Mouse (Mus musculus) ES-E14 (cell line): ENCODE results near the gene Smarca2. TPM values are rescaled to one million over a fixed set of nuclear protein-coding genes. Genes with fewer than 3 reads are reported as not detected.

Experiments
- DNase-seq: peaks from one replicate; pipeline ENCODE4 v3.0.0-alpha.2; 2013; ENCODE audit warnings: low read depth, low spot score
- H3K27ac ChIP-seq: 2 replicates; pipeline ENCODE4 v1.5.1; 2012; ENCODE audit warnings: low read depth, mild to moderate bottlenecking, low read length, moderate library complexity, mixed read lengths; ENCODE audit not compliant: poor library complexity, insufficient read depth, severe bottlenecking
- H3K36me3 ChIP-seq: 2 replicates; pipeline ENCODE4 v1.6.1; 2012; ENCODE audit warnings: mild to moderate bottlenecking, low read length, moderate library complexity, mixed read lengths; ENCODE audit not compliant: control insufficient read depth, poor library complexity, insufficient read depth, severe bottlenecking
- H3K4me1 ChIP-seq, 2 experiments: fragments of 150-350 bp in 1 of 2; sonication (generic) in 1 of 2; 2 replicates each; pipeline ENCODE4 v1.6.1; 2012; ENCODE audit warnings: low read length in 2 of 2, mild to moderate bottlenecking in 1 of 2, mixed read lengths in 1 of 2; ENCODE audit not compliant: control insufficient read depth in 2 of 2, insufficient read depth in 2 of 2, poor library complexity in 1 of 2
- H3K4me3 ChIP-seq, 2 experiments: fragments of 150-350 bp in 1 of 2; sonication (generic) in 1 of 2; 2 replicates each; pipeline ENCODE4 v1.5.1; 2012; ENCODE audit warnings: low read length in 2 of 2, low read depth in 1 of 2, mild to moderate bottlenecking in 1 of 2, mixed read lengths in 1 of 2; ENCODE audit not compliant: insufficient read depth in 1 of 2, poor library complexity in 1 of 2, severe bottlenecking in 1 of 2
- H3K9ac ChIP-seq: 2 replicates; pipeline ENCODE4 v1.6.1; 2012; ENCODE audit warnings: low read depth, mild to moderate bottlenecking, low read length, mixed read lengths; ENCODE audit not compliant: poor library complexity, insufficient read depth, severe bottlenecking
- H3K9me3 ChIP-seq: fragments of 150-350 bp; sonication (generic); 2 replicates; pipeline ENCODE4 v1.6.1; 2012; ENCODE audit warnings: low read depth, mild to moderate bottlenecking, low read length; ENCODE audit not compliant: control insufficient read depth, insufficient read depth
- CHD2 ChIP-seq: IDR thresholded peaks from 2 replicates; pipeline ENCODE4 v1.6.1; 2014; ENCODE audit warnings: mild to moderate bottlenecking, low read depth, low read length, inconsistent platforms
- HCFC1 ChIP-seq: IDR thresholded peaks from 2 replicates; pipeline ENCODE4 v1.6.1; 2012; ENCODE audit warnings: low read length, inconsistent platforms, borderline replicate concordance; ENCODE audit not compliant: insufficient read depth
- MAFK ChIP-seq: IDR thresholded peaks from 2 replicates; pipeline ENCODE4 v1.6.1; 2014; ENCODE audit warnings: mild to moderate bottlenecking, low read depth, low read length, inconsistent platforms; ENCODE audit not compliant: insufficient read depth
- ZC3H11A ChIP-seq: IDR thresholded peaks from 2 replicates; pipeline ENCODE4 v1.6.1; 2012; ENCODE audit warnings: low read depth, mild to moderate bottlenecking, inconsistent platforms, low read length, borderline replicate concordance
- ZNF384 ChIP-seq: IDR thresholded peaks from 2 replicates; pipeline ENCODE4 v1.6.1; 2012; ENCODE audit warnings: low read depth, low read length, inconsistent platforms
- in situ Hi-C, 2 experiments: fragments of 600-800 bp; cut with MboI; formaldehyde crosslinking; loops; one replicate each; pipeline ENCODE4 v1.15.1; 2025; ENCODE audit warnings: low sequenced_read_pairs in 2 of 2, inconsistent platforms in 1 of 2; ENCODE audit not compliant: unreplicated experiment in 2 of 2
- total RNA-seq: library from RNA; depleted of rRNA; stranded (reverse); fragments of 300-350 nt; gene quantifications from 2 replicates; pipeline ENCODE4 v1.2.3, GENCODE M21; 2012

Gene Smarca2
- total RNA-seq, 1 experiment = 3.7 TPM

- peak; percentile 9 for DNase-seq
- H3K4me1 ChIP-seq = no peaks in the 10 kb centered on the region
- no peak for TF ChIP-seq HCFC1
- TF ChIP-seq CHD2 = no peak
- TF ChIP-seq ZNF384 = no peak
- TF ChIP-seq ZC3H11A = no peak
- TF ChIP-seq MAFK = no peak
- H3K4me3 ChIP-seq = no peak overlapping the region
- H3K9ac ChIP-seq = no peak overlapping the region
- H3K9me3 ChIP-seq = no peaks in the 10 kb centered on the region
- in situ Hi-C loops = no loop called here
- no peaks in the 10 kb centered on the region for H3K36me3 ChIP-seq
- no peak overlapping the region for H3K27ac ChIP-seq
Measured at GRCm38 (mm10) chr19:26682731-26683130, 77.9 kb downstream of the Smarca2 start.

- in situ Hi-C loops = no loop called here
- Histone ChIP-seq H3K4me1 (no peaks in the 10 kb centered on the region), H3K36me3 (no peaks in the 10 kb centered on the region), H3K4me3 (no peak overlapping the region), H3K27ac (no peak overlapping the region), H3K9ac (no peak overlapping the region), H3K9me3 (no peaks in the 10 kb centered on the region)
- no peak for DNase-seq
- TF ChIP-seq CHD2 = no peak
- no peak for TF ChIP-seq ZNF384
- no peak for TF ChIP-seq HCFC1
- no peak for TF ChIP-seq ZC3H11A
- TF ChIP-seq MAFK = no peak
Measured at GRCm38 (mm10) chr19:26683731-26684130, 78.9 kb downstream of the Smarca2 start.

- Histone ChIP-seq H3K36me3 (no peaks in the 10 kb centered on the region), H3K4me3 (no peak overlapping the region), H3K4me1 (no peaks in the 10 kb centered on the region), H3K27ac (no peak overlapping the region), H3K9ac (no peak overlapping the region), H3K9me3 (no peaks in the 10 kb centered on the region)
- in situ Hi-C loops = no loop called here
- DNase-seq = no peak
- TF ChIP-seq CHD2 = no peak
- no peak for TF ChIP-seq MAFK
- TF ChIP-seq ZNF384 = no peak
- TF ChIP-seq ZC3H11A = no peak
- no peak for TF ChIP-seq HCFC1
Measured at GRCm38 (mm10) chr19:26690516-26690915, 85.7 kb downstream of the Smarca2 start.

DNA sequence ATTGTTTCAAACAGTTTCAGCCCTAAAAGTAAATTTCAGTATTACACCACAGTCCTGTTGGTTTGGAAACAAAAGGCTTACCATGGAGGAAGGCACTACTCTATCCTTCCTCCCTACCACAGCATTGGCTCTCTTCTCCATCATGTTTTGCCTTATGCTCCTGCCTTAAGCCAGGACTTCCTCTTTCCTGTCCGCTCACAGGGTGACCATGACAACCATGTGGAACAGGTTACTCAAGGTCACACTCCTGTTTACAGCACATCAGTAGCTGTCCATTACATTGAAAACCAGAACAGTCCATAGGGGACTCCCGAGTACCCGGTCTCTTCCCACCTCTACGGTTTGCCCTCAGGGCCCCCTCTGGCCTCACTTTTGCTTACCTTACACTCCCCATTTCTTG lies 92.3 kb downstream of the Smarca2 start:
- in situ Hi-C loops = no loop called here
- no peak for DNase-seq
- no peak overlapping the region for H3K4me3 ChIP-seq
- no peak overlapping the region for H3K9ac ChIP-seq
- no peak overlapping the region for H3K27ac ChIP-seq
- no peak for TF ChIP-seq HCFC1
- TF ChIP-seq MAFK = no peak
- TF ChIP-seq CHD2 = no peak
- TF ChIP-seq ZNF384 = no peak
- no peak for TF ChIP-seq ZC3H11A
- no peaks in the 10 kb centered on the region for H3K4me1 ChIP-seq
- no peaks in the 10 kb centered on the region for H3K9me3 ChIP-seq
- no peaks in the 10 kb centered on the region for H3K36me3 ChIP-seq

DNA sequence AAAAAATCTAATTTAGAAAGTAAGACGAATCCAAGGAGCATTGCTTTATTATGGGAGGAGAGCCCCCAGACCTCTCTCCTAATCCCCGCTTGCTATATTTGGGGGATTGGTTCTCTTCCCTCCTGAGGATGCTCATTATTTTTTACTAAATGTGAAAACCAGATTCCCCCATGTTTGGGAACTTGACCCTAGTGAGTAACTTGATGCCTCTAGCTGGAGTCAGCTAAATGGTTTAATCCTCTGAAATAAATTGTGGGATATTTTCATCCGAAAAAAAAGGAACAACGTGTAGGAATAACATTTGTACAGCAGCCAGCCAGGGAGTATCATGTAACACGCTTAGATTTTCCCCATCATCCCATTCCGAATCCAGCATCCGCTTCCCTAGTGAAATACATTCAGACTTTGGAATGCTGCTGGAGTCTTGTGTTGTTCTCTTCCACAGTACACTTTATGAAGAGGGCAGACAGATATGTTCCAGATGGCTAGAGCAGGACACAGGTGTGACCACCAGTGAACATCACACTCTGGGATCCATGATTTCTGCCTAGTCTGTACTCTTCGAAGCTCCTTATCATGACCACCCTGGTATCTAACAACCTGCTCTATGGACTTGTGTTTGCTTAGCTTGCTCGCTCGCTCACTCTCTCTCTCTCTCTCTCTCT lies 99.8 kb downstream of the Smarca2 start:
- Histone ChIP-seq H3K4me3 (no peak overlapping the region), H3K9ac (no peak overlapping the region), H3K9me3 (no peaks in the 10 kb centered on the region), H3K4me1 (peaks cover 0 to 2% of the 10 kb centered on the region in 2 experiments; a peak in 1 of 4 replicates), H3K27ac (no peak overlapping the region), H3K36me3 (no peaks in the 10 kb centered on the region)
- in situ Hi-C loops = no loop called here
- no peak for TF ChIP-seq HCFC1
- TF ChIP-seq CHD2 = no peak
- TF ChIP-seq ZNF384 = no peak
- TF ChIP-seq MAFK = no peak
- no peak for TF ChIP-seq ZC3H11A
- no peak for DNase-seq
